Mouse (Mus musculus) kidney, postnatal 25 days (tissue): ENCODE measurements around the gene Ubxn6.

ENCODE experiments used
- DNase-seq, 2 experiments: peaks; one replicate each; pipeline ENCODE4 v3.0.0; 2021; ENCODE audit warnings: mixed read lengths in 2 of 2

Gene Ubxn6

GRCm38 (mm10) chr17:56022131-56022988 lies 52.5 kb downstream of the Ubxn6 start:
- DNase-seq: no peak

GRCm38 (mm10) chr17:56021161-56021910 lies 53.5 kb downstream of the Ubxn6 start:
- no peak for DNase-seq

GRCm38 (mm10) chr17:56020400-56021084 lies 54.3 kb downstream of the Ubxn6 start:
- DNase-seq: no peak

GRCm38 (mm10) chr17:56018347-56019131 lies 56.3 kb downstream of the Ubxn6 start:
- DNase-seq: peak; percentile 67 to 81

- no peak for DNase-seq
Measured at GRCm38 (mm10) chr17:56017848-56018247, 57.0 kb downstream of the Ubxn6 start.
